Mouse (Mus musculus) 3134 (cell line): ENCODE measurements around the gene Csn1s2a.
"Not testable (repeated sequence)": the region's sequence is repeated elsewhere in the genome, so short reads cannot be mapped to it uniquely, and the experiment has no call there.

Experiments
- DNase-seq: peaks from one replicate; pipeline ENCODE4 v3.0.0-alpha.2; 2011; ENCODE audit warnings: low spot score; ENCODE audit not compliant: insufficient read length; ENCODE audit errors: extremely low read depth

Csn1s2a gene

DNA sequence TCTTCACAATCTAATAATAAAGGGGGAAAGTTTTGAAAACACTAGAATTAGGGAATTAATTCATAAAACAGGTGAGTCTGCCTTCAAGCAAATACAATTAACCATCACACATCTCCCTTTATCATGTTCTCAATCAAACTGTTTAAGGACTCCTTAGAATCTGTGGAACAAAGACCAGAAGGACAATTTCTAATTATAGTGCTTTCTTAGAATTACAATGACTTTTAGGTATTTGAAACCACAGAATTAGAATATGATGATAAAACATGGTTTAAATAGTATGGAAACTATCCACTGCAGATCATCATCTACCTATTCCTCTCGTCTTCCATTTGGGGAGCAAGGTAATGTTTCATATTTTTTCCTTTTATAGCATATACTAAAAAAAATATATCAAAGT lies at the start of gene Csn1s2a:
Gene Csn1s2a, plus strand, starts transcription at position 301 of the 400 bp plus-strand sequence.
- DNase-seq: no peak

DNA sequence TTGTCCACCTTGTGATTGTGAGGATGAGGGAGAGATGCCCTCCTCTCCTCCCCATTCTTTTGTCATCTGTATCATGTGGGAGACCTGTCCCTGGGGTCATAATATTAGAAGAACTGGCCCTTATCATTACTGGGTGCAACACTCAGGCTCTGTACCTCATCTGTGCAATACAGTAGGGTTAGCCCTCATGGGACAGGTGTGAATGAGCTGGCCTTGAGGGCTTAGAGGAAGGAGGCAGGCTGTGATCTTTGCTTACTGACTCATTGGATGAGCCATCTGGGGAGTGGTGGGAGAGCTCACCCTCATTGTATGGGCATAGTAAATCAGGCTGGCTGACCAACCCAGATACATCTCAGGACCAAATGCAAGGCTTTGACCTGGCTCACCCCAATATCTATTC lies 39.5 kb upstream of the Csn1s2a start:
- DNase-seq: no peak

DNA sequence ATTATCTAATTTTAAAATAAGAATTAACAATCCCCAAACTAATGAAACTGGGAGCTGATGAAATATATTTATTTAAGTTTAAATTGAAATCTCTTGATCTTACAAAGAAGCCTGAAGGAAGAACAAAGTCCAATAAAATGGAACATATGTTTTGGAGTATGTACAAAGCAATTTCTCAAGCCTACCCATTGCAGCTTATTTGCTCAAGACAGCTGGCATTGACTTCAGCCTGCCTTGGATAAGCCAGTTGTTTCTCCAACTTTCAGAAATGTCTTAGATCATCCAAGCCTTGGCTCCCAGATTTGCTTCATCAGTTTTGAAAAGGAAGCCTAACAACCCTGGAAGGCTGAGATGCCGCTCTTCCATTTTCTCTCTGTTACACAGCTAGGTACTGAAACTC lies 20.9 kb upstream of the Csn1s2a start:
- DNase-seq: no peak

DNA sequence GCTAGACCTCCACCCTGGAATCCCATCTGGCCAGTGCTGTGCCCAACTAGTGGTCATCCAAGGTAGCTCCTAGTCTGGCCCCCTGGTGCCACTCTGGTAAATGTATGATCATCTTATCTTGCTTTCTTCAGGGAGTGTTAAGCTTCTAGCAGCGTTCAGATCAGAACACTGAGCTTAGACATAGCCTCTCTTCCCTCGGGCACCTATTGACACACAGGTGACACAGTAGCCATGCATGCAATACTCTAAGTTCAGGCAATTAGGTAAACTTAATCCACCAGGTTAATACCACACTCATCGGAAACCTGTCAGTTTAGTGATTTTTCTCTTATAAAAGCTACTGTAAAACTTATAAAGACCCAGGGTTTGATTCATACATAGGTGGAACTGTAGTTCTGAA lies 9.8 kb upstream of the Csn1s2a start:
- DNase-seq: no peak

DNA sequence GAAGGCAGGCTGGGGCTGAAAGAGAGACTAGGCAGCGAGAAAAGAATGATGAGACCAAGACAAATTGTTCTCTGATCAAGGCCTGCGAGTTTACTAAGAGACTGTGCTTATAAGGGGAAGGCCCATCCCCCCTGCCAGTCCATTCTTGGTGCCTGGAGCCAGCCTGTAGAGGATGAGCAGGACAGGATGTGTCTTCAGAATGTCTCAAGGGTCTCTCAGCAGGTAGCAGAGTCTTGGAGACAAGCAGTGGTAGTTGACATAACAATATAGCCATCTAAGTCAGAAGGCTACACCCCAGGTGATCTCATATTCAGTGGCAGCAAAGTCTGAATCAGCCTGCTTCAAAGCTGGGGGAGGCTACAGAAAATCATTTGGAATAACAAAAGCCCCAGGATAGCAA lies 2.2 kb upstream of the Csn1s2a start:
- not testable (repeated sequence) for DNase-seq

DNA sequence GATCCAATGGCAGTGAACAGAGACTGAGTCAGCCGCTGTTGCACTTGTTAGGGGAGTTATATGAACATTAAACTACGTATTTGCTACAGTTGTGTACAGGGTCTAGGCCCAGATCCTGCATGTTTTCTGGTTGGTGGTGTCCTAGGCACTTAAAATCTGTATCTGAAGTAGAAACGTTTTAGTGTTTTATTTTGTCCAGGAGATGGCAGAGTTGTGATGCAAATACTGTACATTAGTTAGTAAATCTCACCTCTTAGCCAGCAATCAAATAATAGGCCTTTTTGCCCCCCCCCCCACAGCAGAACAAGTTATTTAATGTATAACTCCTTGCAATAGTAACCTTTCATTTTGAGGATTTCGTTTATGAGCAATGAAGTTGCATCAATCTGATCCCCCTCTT lies 8.4 kb downstream of the Csn1s2a start:
- DNase-seq: no peak

DNA sequence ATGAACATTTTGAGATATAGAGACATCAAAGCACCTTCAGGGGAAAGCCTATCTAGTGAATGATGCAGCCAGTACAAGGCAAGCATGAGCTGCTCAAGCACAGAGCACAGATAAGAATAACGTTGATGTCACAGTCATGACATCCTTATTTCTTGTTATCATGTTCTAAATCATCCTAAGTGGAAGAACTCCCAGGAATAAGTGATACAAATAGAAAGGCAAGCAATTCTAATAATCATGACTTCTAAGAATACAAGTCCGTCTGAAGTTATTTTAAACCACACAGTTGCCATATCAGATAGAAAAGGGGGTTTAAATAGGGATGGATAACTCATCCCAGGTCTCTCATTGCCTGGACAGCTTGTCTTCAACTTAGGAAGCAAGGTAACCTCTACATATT lies 33.4 kb downstream of the Csn1s2a start, which contains the start of gene Csn1s2b:
Gene Csn1s2b, plus strand, starts transcription at position 301 of the 400 bp plus-strand sequence.
- DNase-seq: no peak

DNA sequence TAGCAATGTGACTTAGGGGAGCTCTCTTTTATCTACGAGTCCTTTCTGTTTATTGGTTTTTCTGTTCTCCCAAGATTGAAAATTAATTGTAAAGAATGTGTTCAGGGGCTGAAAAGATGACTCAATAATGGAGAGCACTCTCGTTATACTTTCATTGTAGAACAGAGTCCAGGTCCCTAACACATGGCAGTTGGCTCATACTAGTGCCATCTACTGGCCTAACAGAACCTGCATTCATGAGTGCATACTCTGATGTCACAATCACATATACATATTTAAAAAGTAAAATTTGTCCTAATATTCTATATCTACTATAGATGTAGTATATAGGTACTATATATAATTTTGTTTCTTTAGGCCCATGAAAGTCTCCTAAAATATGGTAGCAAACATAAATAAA lies 34.9 kb downstream of the Csn1s2a start:
- no peak for DNase-seq

DNA sequence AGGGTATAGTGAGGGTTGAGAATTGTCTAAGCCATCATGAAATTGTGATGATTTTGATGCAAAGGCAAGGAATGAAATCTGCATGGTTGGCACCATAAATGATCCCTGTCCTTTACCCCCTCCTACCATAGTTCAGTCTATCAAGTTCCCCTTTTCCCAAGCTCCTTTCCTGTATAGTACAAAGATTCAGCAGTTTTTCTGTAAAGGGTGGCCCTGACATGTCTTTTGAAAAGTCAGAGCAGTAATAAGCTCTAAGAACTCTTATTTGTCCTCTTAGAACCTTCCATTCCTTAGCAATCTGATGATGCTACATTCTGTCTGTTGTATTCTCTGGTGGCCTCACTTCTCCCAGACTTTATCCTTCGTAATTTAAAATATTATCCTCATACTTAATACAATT lies 51.0 kb downstream of the Csn1s2a start, which contains the start of gene Prr27:
Gene Prr27, plus strand, starts transcription at position 301 of the 400 bp plus-strand sequence.
- DNase-seq: no peak
